Mouse (Mus musculus) embryonic facial prominence, embryonic 15.5 days (tissue): ENCODE data around the gene Tlr6. TPM values are rescaled to one million over a fixed set of nuclear protein-coding genes. Genes with fewer than 3 reads are reported as not detected.

Experiments used
- ATAC-seq: fragments of 200-750 bp; cut with Nextera tagmentation; 2 replicates; pipeline ENCODE4 v1.8.0; 2017; ENCODE audit warnings: low read depth, moderate TSS enrichment; ENCODE audit not compliant: insufficient number of reproducible peaks, low FRiP score, low TSS enrichment
- H3K27ac ChIP-seq: fragments of 300-500 bp; sonication (generic); replicated peaks from 2 replicates; pipeline ENCODE4 v1.5.1; 2015; ENCODE audit warnings: mild to moderate bottlenecking, inconsistent platforms
- H3K27me3 ChIP-seq: fragments of 300-500 bp; sonication (generic); 2 replicates; pipeline ENCODE4 v1.6.1; 2015; ENCODE audit warnings: inconsistent platforms
- H3K36me3 ChIP-seq: fragments of 300-500 bp; sonication (generic); 2 replicates; pipeline ENCODE4 v1.6.1; 2015; ENCODE audit warnings: mild to moderate bottlenecking, inconsistent platforms
- H3K4me1 ChIP-seq: fragments of 300-500 bp; sonication (generic); 2 replicates; pipeline ENCODE4 v1.6.1; 2015; ENCODE audit warnings: inconsistent platforms
- H3K4me2 ChIP-seq: fragments of 300-500 bp; sonication (generic); replicated peaks from 2 replicates; pipeline ENCODE4 v1.6.1; 2015; ENCODE audit warnings: mild to moderate bottlenecking, inconsistent platforms
- H3K4me3 ChIP-seq: fragments of 300-500 bp; sonication (generic); replicated peaks from 2 replicates; pipeline ENCODE4 v1.5.1; 2015; ENCODE audit warnings: mild to moderate bottlenecking, inconsistent platforms
- H3K9ac ChIP-seq: fragments of 300-500 bp; sonication (generic); 2 replicates; pipeline ENCODE4 v1.6.1; 2015; ENCODE audit warnings: inconsistent platforms
- H3K9me3 ChIP-seq: fragments of 300-500 bp; sonication (generic); replicated peaks from 2 replicates; pipeline ENCODE4 v1.6.1; 2016; ENCODE audit warnings: inconsistent platforms
- WGBS: fragments of 180-500 bp; shearing (Covaris S2); methylation state at CpG from one replicate; pipeline ENCODE4 v1.1.7; 2015; 5-methylcytosine and 5-hydroxymethylcytosine counted together
- polyA plus RNA-seq: library from polyadenylated mRNA; unstranded; fragments of >200 nt; fragmentation: Nextera tagmentation; extraction: Ambion mirVana; gene quantifications from 2 replicates; pipeline ENCODE4 v1.2.1, GENCODE M21; 2015

The Tlr6 gene
- 1.1 and 1.5 TPM in 2 replicates for polyA plus RNA-seq

GRCm38 (mm10) chr5:64959843-64960230 is at the start of gene Tlr6:
TSS of gene Tlr6 (minus strand) at chr5:64960097.
- Histone ChIP-seq H3K27ac (no peak within 1 kb of the TSS), H3K4me2 (no peak within 1 kb of the TSS), H3K27me3 (no peaks in the 10 kb centered on the region), H3K9me3 (no peaks in the 10 kb centered on the region), H3K36me3 (no peaks in the 10 kb centered on the region), H3K4me3 (no peak within 1 kb of the TSS), H3K4me1 (no peaks in the 10 kb centered on the region), H3K9ac (no peak within 1 kb of the TSS)
- no peak for ATAC-seq
- 78% methylated on average over 13 of the region's 13 CpGs for WGBS

DNA sequence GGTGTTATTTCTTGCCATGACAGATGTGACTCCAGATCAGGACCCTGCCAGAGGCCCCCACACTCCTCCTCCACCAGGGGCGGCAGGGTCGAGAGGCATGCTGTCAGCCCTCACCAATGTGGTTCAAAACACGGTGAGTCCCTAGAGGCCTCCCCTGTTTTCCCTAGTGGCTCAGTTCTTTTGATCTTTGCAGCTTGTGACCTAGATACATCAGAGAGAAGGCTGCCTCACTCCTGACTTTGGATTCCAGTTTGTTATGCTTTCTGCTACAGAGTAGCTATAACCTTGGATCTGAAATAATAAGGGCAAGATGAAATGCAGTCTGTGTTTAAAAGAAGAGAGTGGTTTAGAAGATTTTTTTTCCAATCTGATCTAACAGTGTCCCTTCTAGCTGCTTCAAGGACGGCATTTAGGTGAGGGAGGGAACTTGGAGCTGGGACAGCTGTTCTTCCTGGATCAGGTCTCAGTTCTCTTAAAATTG is 46.2 kb upstream of the Tlr6 start:
- peak; percentile 39; the same call in 1 of the 2 replicates for ATAC-seq
- H3K36me3 ChIP-seq, result peaks cover 39% of the 10 kb centered on the region
- peaks cover 9% of the 10 kb centered on the region; the same call in 1 of the 2 replicates for H3K4me1 ChIP-seq
- WGBS, result 38% methylated on average over 4 of the region's 4 CpGs
- H3K27ac ChIP-seq, result no peak overlapping the region
- no peaks in the 10 kb centered on the region for H3K27me3 ChIP-seq
- H3K4me2 ChIP-seq, result no peak overlapping the region
- H3K9me3 ChIP-seq, result no peaks in the 10 kb centered on the region
- no peak overlapping the region for H3K9ac ChIP-seq
- H3K4me3 ChIP-seq, result no peak overlapping the region

DNA sequence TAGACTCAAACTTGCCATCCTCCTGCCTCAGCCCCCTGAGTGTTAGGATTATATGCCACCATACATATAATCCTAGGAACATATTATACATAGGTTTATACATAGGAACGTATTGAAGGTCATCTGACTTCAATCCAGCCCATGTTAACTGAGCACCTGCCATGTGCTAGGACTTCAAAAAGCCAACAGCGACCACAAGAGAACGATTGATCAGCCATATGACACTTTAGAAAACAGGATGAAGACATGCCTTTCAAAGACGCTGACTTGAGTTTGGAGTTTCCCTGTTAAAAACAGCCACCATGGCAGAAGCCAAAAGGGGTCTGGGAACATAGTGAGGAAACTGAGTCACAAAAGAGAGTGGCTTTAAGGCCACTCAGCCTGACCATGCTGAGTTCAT is 45.4 kb upstream of the Tlr6 start:
- Histone ChIP-seq H3K36me3 (peaks cover 35% of the 10 kb centered on the region), H3K9ac (no peak overlapping the region), H3K27me3 (no peaks in the 10 kb centered on the region), H3K27ac (no peak overlapping the region), H3K9me3 (no peaks in the 10 kb centered on the region), H3K4me2 (no peak overlapping the region), H3K4me1 (peaks cover 9% of the 10 kb centered on the region; the same call in 1 of the 2 replicates), H3K4me3 (no peak overlapping the region)
- no peak for ATAC-seq
- 86% methylated on average over 4 of the region's 4 CpGs for WGBS

DNA sequence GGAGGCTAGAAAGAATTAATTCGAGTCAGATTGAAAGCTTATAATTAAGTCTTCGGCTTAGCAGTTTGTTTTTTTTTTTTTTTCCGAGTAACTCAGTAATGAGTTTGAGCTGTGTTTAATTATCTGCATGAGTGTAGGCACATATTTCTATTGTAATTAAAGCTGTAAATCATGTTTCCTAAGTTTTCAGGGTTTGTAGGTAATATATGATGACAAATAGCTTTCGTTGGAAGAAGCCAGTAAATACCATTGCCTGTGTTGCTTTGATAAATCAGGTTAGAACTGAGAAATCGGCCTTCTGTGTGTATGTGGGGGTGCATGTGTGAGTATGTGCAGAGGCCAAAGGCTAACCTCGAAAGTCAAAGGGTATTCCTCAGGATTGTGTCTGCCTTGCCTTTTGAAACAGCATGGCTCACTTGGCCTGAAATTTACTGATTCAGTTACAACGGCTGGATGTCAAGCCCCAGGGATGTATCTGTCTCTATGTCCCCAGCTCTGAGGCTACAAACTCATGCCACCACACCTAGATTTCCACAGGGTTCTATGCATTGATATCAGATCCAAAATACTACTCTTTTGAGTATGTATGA is 44.1 kb upstream of the Tlr6 start:
- peaks cover 9% of the 10 kb centered on the region; the same call in 1 of the 2 replicates for H3K4me1 ChIP-seq
- ATAC-seq, result no peak
- H3K27ac ChIP-seq, result no peak overlapping the region
- no peak overlapping the region for H3K4me3 ChIP-seq
- peaks cover 23% of the 10 kb centered on the region for H3K36me3 ChIP-seq
- no peak overlapping the region for H3K4me2 ChIP-seq
- no peaks in the 10 kb centered on the region for H3K27me3 ChIP-seq
- no peaks in the 10 kb centered on the region for H3K9me3 ChIP-seq
- H3K9ac ChIP-seq, result no peak overlapping the region
- WGBS, result 26% methylated on average over 7 of the region's 7 CpGs

GRCm38 (mm10) chr5:65002940-65003824 is 43.3 kb upstream of the Tlr6 start:
- Histone ChIP-seq H3K4me1 (peaks cover 9% of the 10 kb centered on the region; the same call in 1 of the 2 replicates), H3K9me3 (no peaks in the 10 kb centered on the region), H3K4me2 (0 out of 2 replicates have a peak overlapping the region, but pooled peaks have one; percentile 4), H3K27me3 (no peaks in the 10 kb centered on the region), H3K27ac (no peak overlapping the region), H3K4me3 (no peak overlapping the region), H3K9ac (no peak overlapping the region), H3K36me3 (peaks cover 22% of the 10 kb centered on the region)
- WGBS, result 36% methylated on average over 10 of the region's 10 CpGs
- ATAC-seq, result no peak

DNA sequence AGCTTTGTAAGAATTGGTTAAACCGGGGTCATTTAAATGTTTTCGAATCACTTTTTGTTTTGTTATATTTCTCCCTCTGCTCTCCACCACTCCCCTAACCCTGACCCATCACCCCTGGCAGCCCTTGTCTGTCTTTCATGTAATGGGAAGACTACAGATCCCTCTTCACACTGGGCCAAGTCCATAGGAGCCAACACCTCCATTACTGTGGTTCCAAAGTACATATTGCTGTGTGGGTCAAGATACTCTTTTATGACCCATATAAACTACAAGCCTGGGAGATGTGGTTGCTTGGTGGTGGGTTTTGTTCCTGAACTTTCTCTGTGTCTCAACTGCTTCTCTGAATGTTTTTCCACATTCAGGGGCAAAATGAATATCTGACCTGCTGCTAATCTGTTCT is 35.5 kb upstream of the Tlr6 start:
- H3K9ac ChIP-seq, result no peak overlapping the region
- no peak overlapping the region for H3K27ac ChIP-seq
- no peaks in the 10 kb centered on the region for H3K27me3 ChIP-seq
- ATAC-seq, result no peak
- H3K9me3 ChIP-seq, result no peaks in the 10 kb centered on the region
- H3K36me3 ChIP-seq, result peaks cover 21% of the 10 kb centered on the region
- H3K4me1 ChIP-seq, result no peaks in the 10 kb centered on the region
- H3K4me3 ChIP-seq, result no peak overlapping the region
- no peak overlapping the region for H3K4me2 ChIP-seq
- 99% methylated on average over 2 of the region's 2 CpGs for WGBS

DNA sequence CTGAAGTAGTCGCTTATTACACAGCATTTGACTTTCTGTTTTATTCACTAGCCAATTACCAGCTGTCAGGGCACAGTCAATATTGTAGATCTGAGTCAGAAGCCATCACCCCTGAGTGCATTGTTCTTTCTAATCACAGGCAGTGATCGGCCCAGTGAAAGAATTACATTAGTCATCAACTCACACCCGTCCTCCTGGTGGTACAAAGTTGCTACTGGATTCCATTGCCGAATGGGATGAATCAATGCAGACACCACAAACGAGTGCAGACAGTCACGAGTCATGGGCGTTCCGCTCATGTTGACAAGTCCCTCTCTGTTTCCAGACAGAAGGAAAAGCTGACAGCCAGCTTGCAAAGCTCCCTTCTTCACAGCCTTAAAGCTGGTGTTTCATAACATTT is 32.6 kb upstream of the Tlr6 start:
- Histone ChIP-seq H3K9me3 (no peaks in the 10 kb centered on the region), H3K9ac (no peak overlapping the region), H3K27me3 (no peaks in the 10 kb centered on the region), H3K27ac (no peak overlapping the region), H3K4me1 (no peaks in the 10 kb centered on the region), H3K36me3 (peaks cover 37% of the 10 kb centered on the region), H3K4me2 (no peak overlapping the region), H3K4me3 (no peak overlapping the region)
- WGBS, result 54% methylated on average over 8 of the region's 8 CpGs
- ATAC-seq, result no peak

DNA sequence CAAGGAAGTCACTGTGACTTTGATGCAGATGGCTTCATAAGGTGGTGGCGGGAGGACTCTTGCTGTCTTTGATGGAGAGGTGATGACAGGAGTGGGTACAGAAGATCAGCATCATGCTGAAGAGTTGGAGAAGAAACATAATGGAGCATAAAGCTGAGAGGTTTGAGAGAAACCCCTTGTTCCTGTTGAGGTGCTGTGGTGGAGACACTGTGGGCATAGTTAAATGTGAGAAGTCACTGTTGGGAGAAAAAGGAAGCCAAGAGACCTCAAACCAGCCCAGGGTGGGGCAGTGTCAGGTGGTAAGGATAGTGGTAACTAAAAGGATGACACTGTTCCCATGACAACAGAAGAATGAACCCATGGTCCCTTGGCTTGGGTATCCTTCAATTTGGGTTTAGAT is 30.0 kb upstream of the Tlr6 start:
- no peak overlapping the region for H3K27ac ChIP-seq
- H3K27me3 ChIP-seq, result no peaks in the 10 kb centered on the region
- no peak for ATAC-seq
- no peak overlapping the region for H3K4me2 ChIP-seq
- H3K9ac ChIP-seq, result no peak overlapping the region
- no peaks in the 10 kb centered on the region for H3K9me3 ChIP-seq
- peaks cover 41% of the 10 kb centered on the region for H3K36me3 ChIP-seq
- no peak overlapping the region for H3K4me3 ChIP-seq
- H3K4me1 ChIP-seq, result no peaks in the 10 kb centered on the region
- WGBS, result 93% methylated on average over 1 of the region's 1 CpGs

GRCm38 (mm10) chr5:64985971-64986370 is 26.1 kb upstream of the Tlr6 start:
- peaks cover 71% of the 10 kb centered on the region for H3K36me3 ChIP-seq
- H3K27me3 ChIP-seq, result no peaks in the 10 kb centered on the region
- no peak overlapping the region for H3K27ac ChIP-seq
- no peak for ATAC-seq
- H3K9me3 ChIP-seq, result no peaks in the 10 kb centered on the region
- no peak overlapping the region for H3K4me2 ChIP-seq
- H3K4me1 ChIP-seq, result no peaks in the 10 kb centered on the region
- H3K9ac ChIP-seq, result no peak overlapping the region
- no peak overlapping the region for H3K4me3 ChIP-seq
- WGBS, result 65% methylated on average over 7 of the region's 7 CpGs

DNA sequence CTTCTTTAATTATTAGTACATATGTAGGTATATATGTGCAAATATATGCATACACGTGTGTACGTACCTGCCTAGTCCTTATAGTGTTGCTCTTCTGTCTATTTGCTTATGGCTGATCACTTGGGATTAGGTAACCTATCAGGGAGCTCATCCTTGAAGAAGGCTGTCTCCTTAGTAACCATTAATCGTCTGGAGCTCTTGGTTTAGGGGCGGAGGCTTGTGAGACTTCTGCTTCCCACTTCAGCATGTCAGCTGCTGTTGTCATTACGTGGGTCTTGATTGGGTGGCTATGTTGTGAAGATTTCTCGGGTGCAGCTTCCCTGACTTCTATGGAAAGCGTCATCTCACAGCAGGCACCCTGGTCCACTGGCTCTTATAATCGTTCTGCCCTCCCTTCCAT is 17.2 kb upstream of the Tlr6 start:
- ATAC-seq, result no peak
- H3K4me2 ChIP-seq, result no peak overlapping the region
- H3K4me1 ChIP-seq, result no peaks in the 10 kb centered on the region
- H3K36me3 ChIP-seq, result peaks cover 28% of the 10 kb centered on the region; the same call in 1 of the 2 replicates
- H3K4me3 ChIP-seq, result no peak overlapping the region
- H3K9me3 ChIP-seq, result no peaks in the 10 kb centered on the region
- 81% methylated on average over 8 of the region's 8 CpGs for WGBS
- no peaks in the 10 kb centered on the region for H3K27me3 ChIP-seq
- H3K9ac ChIP-seq, result no peak overlapping the region
- H3K27ac ChIP-seq, result no peak overlapping the region

GRCm38 (mm10) chr5:64975121-64975520 is 15.2 kb upstream of the Tlr6 start:
- Histone ChIP-seq H3K36me3 (peaks cover 10% of the 10 kb centered on the region; the same call in 1 of the 2 replicates), H3K4me1 (no peaks in the 10 kb centered on the region; the same call in none of the 2 replicates), H3K4me2 (no peak overlapping the region), H3K27me3 (no peaks in the 10 kb centered on the region), H3K27ac (no peak overlapping the region), H3K9me3 (no peaks in the 10 kb centered on the region), H3K9ac (no peak overlapping the region), H3K4me3 (no peak overlapping the region)
- ATAC-seq, result no peak
- 87% methylated on average over 5 of the region's 5 CpGs for WGBS
